Comparison of ENCODE assay signal across 15 mouse cellular contexts in genomic region chr14:30474416-30474815, GRCm38 (mm10).
"Had no signal": no experiment of that assay in that cellular context is flagged by ENCODE, and none has a peak within 500 bp of the region (broad histone marks: within the 10 kb centered on the region; RNA-seq: fewer than 3 reads in every experiment).

No protein-coding gene starts in this region.

- ATAC-seq: hindbrain, postnatal 0 days; inflammation-experienced regulatory T-cells, adult 6 months had no signal

- H3K9ac ChIP-seq: liver, embryonic 13.5 days had no signal

- H3K27ac ChIP-seq: hindbrain, postnatal 0 days; left cerebral cortex, adult 2 months; liver, embryonic 13.5 days had no signal

- H3K4me3 ChIP-seq: left cerebral cortex, adult 2 months; liver, embryonic 13.5 days had no signal

- H3K4me2 ChIP-seq: liver, embryonic 13.5 days; midbrain, embryonic 11.5 days had no signal

- H3K9me3 ChIP-seq: liver, embryonic 13.5 days had no signal

- H3K4me1 ChIP-seq: liver, embryonic 13.5 days had no signal

- DNase-seq: layer of hippocampus, postnatal 36 days; liver, embryonic 13.5 days; lung, adult 2 months; lung, postnatal 14 days; lung, postnatal 4 days; midbrain, embryonic 14.5 days; right cerebral cortex, adult 18-20 months; right cerebral cortex, postnatal 14 days; right cerebral cortex, postnatal 4 days; thymus, adult 18-20 months; thymus, postnatal 36 days had no signal

- H3K27me3 ChIP-seq: liver, embryonic 13.5 days had no signal

- H3K36me3 ChIP-seq: liver, embryonic 13.5 days had no signal
